Mouse (Mus musculus): ENCODE measurements at regions not wholly inside any gene's neighbourhood (a gene's known extent, or its start where the extent isn't known, plus 50 kb on each side); places are given as distances from the start of the nearest gene placed in this dataset.

- no peak for DNase-seq (ENCODE audit: inconsistent age in 2 of 2, low spot score in 1 of 2)
Measured at GRCm38 (mm10) chr14:76295411-76296169, 119.2 kb upstream of the Tsc22d1 start.

DNA sequence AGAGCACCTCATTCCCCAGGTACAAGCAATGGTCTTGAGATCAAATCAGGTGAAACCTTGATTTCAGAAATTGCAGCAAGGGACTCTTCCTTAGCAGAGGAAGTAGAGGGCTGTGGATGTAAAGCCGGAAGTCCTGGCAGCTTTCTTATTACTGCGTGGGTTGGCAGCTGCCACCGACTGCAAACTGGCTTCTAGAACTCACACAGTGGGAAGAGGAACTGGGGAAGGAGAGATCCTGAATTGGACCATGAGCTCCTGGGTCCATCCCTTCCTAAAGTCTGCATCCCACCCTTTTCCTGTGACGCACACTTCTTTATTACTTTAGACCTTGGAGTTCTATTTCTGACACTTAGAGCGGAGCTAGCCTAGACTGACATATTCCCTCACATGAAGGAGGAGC, 116.9 kb upstream of the Tsc22d1 start:
- no peak for DNase-seq (ENCODE audit: inconsistent age in 2 of 2, low spot score in 1 of 2)

- peak in 1 of 2 experiments; percentile 28 for DNase-seq (ENCODE audit: inconsistent age in 2 of 2, low spot score in 1 of 2)
Measured at GRCm38 (mm10) chr14:76302322-76302991, 112.3 kb upstream of the Tsc22d1 start.

- DNase-seq (ENCODE audit: inconsistent age in 2 of 2, low spot score in 1 of 2), result no peak
Measured at GRCm38 (mm10) chr14:76307603-76308002, 107.2 kb upstream of the Tsc22d1 start.

- no peak for DNase-seq (ENCODE audit: inconsistent age in 2 of 2, low spot score in 1 of 2)
Measured at GRCm38 (mm10) chr14:76308188-76308812, 106.5 kb upstream of the Tsc22d1 start.

DNA sequence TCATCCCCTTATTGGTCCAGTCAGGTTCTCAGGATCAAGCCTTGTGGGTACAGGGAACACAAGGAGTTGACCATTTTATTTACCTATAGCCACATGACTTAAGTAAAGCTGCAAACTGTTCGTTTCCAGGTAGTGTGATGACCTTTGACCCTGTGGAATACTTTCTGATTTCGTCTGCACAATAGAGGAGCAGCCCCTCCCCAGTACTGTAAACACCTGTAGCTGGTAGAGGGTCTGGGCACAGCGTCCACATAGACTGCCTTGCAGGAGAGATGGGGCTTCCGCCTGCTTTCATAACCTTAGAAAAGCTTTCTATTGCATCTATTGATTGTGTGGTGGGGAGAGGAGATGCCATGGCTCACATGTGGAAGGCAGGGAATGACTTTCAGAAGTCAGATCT, 105.2 kb upstream of the Tsc22d1 start:
- DNase-seq (ENCODE audit: inconsistent age in 2 of 2, low spot score in 1 of 2), result no peak

DNA sequence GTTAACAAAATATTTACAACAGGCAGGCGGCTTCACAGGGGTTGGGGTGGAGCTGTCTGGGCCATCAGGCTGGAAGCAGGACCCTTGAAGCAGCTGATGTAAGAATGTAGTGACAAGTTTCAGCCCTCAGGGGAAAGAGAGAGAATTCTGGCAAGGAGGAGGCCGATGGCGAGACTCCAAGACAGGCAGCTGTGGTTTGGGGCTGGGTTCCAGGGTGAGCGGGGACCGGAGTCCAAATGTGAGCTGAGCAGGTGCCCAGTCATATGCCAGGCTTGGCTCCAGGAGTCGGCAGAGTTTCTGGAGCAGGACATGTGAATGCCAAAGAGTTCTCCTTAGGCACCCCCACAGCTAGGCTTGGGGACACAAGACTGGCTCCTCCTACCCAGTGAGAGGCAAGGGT, 104.5 kb upstream of the Tsc22d1 start:
- peak; percentile 8 to 55 for DNase-seq (ENCODE audit: inconsistent age in 2 of 2, low spot score in 1 of 2)

- DNase-seq (ENCODE audit: inconsistent age in 2 of 2, low spot score in 1 of 2), result no peak
Measured at GRCm38 (mm10) chr14:76313424-76314190, 101.2 kb upstream of the Tsc22d1 start.

- DNase-seq (ENCODE audit: inconsistent age in 2 of 2, low spot score in 1 of 2), result no peak
Measured at GRCm38 (mm10) chr14:76318438-76318837, 96.3 kb upstream of the Tsc22d1 start.

GRCm38 (mm10) chr14:76324246-76324645, 90.5 kb upstream of the Tsc22d1 start:
- DNase-seq (ENCODE audit: inconsistent age in 2 of 2, low spot score in 1 of 2), result peak in 1 of 2 experiments; percentile 43

DNA sequence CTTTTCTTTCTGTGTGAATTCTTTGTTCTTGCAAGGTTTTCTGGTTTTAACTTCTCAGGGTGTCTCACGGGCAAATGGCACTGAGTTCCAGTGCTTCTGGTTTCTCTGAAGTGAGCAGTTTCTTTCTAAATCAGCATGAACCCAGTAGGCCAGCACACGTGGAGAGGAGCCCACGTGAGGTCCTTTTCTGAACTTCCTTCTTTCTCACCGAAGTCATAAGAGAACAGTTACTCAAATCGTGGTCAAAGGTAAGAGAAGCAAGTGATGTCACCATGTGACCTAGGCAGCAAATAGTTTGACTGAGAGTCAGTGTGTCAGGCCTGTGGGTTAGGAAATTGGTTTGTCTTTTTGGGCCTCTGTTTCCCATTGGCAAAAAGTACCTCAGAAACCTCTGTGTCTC, 84.8 kb upstream of the Tsc22d1 start:
- DNase-seq (ENCODE audit: inconsistent age in 2 of 2, low spot score in 1 of 2), result no peak

DNA sequence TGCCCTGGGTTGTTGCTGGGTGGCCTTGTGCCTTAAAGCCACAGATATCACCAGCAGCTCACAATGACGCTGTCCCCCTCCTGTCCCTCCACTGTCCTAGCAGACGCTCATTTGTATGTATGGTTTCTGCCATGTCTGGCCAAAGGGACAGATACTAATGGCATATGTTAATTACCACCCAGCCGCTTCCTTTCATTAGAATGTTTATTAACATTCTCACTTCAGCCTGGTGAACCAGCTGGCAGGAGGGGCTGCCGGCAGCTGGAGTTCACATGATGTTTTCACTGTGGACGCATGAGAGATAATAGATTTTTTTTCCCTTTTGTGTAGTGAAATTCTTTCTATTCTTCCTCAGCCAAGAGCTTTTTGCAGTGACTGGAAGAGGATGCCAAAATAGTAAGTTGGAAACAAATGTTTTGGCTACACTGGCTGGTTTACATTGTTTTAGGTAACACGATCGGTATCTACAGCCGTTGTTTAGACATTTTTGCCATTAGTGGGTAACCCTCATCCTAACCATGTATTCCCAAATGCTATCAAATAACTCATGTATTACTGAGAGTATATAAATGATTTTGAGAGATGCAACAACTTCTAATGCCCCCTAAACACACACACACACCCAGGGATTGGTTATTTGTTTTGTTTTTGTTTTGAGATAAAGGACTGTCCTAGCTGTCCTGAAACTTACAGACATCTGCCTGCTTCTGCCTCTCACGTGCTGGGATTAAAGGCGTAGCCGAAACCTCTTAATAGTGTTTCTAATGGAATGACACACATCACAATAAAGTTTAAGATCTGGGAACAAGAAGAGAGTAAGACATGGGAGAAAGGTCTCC, 83.0 kb upstream of the Tsc22d1 start:
- no peak for DNase-seq (ENCODE audit: inconsistent age in 2 of 2, low spot score in 1 of 2)

DNA sequence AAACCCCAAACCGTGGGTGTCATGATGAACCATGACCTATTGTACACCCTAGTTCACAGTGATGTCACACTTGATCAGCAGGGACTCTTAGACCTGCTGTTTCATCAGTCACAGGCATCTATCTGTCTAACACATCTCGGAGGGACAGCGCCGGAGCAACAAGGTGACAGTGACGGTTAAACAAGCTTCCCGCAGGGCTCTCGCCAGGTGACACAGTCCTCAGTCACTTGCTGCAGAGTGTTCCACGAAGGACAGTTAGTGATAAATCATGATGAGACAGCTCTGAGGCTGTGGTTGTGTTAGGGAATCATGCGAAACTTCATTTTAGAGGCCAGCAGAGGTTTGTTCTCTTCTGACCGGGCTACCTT, 82.4 kb upstream of the Tsc22d1 start:
- no peak for DNase-seq (ENCODE audit: inconsistent age in 2 of 2, low spot score in 1 of 2)

DNA sequence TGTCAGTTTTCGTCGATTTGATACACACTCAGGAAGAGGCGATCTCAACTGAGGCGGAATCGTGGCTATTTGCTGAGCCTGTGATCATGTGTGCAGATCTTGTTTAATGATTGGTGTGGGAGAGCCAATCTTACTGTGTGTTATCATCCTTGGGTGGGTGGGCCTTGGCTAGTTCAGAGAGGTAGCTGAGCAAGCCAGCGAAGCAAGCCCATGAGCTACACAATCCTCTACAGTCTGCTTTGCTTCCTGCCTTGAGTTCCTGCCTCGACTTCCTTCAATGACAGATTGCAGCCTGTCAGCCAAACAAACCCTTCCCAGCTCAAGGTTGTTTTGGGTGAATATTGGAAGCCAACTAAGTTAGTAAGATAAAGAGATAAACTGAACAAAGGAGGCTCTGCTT, 74.0 kb upstream of the Tsc22d1 start:
- DNase-seq (ENCODE audit: inconsistent age in 2 of 2, low spot score in 1 of 2), result no peak

DNA sequence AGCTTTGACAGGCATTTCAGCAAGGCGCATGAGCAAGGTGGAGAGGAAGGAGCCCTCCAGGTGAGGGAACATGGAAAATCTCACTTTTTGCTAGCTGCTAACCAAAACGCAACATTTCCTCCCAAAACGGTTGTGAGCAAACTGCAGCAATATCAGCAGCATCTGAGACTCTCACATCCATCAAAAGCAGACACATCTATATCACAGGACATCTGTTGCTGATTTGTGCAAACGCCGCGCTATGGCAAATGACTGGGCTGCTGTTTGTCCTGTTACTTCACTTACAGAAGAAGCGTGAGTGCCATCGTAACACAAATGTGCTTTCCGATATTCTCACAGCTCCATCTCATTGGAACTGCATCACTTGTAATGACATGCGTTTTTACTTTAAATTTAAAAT, 73.5 kb upstream of the Tsc22d1 start:
- no peak for DNase-seq (ENCODE audit: inconsistent age in 2 of 2, low spot score in 1 of 2)

- DNase-seq (ENCODE audit: inconsistent age in 2 of 2, low spot score in 1 of 2), result no peak
Measured at GRCm38 (mm10) chr14:76351856-76352255, 62.9 kb upstream of the Tsc22d1 start.

GRCm38 (mm10) chr14:76356161-76356560, 58.6 kb upstream of the Tsc22d1 start:
- no peak for DNase-seq (ENCODE audit: inconsistent age in 2 of 2, low spot score in 1 of 2)

- DNase-seq (ENCODE audit: inconsistent age in 2 of 2, low spot score in 1 of 2), result no peak
Measured at GRCm38 (mm10) chr14:76359837-76360410, 54.8 kb upstream of the Tsc22d1 start.

GRCm38 (mm10) chr14:76364034-76364433, 50.7 kb upstream of the Tsc22d1 start:
- DNase-seq (ENCODE audit: inconsistent age in 2 of 2, low spot score in 1 of 2), result no peak
